Mouse (Mus musculus) ES-E14 (cell line): ENCODE data around the gene Ddx21. TPM values are rescaled to one million over a fixed set of nuclear protein-coding genes. Genes with fewer than 3 reads are reported as not detected.
A peak's percentile ranks its signal among the peaks of the same experiment; 100 is the strongest.

Experiments
- DNase-seq: peaks from one replicate; pipeline ENCODE4 v3.0.0-alpha.2; 2013; ENCODE audit warnings: low read depth, low spot score
- H3K27ac ChIP-seq: 2 replicates; pipeline ENCODE4 v1.5.1; 2012; ENCODE audit warnings: low read depth, mild to moderate bottlenecking, low read length, moderate library complexity, mixed read lengths; ENCODE audit not compliant: poor library complexity, insufficient read depth, severe bottlenecking
- H3K36me3 ChIP-seq: 2 replicates; pipeline ENCODE4 v1.6.1; 2012; ENCODE audit warnings: mild to moderate bottlenecking, low read length, moderate library complexity, mixed read lengths; ENCODE audit not compliant: control insufficient read depth, poor library complexity, insufficient read depth, severe bottlenecking
- H3K4me1 ChIP-seq, 2 experiments: fragments of 150-350 bp in 1 of 2; sonication (generic) in 1 of 2; 2 replicates each; pipeline ENCODE4 v1.6.1; 2012; ENCODE audit warnings: low read length in 2 of 2, mild to moderate bottlenecking in 1 of 2, mixed read lengths in 1 of 2; ENCODE audit not compliant: control insufficient read depth in 2 of 2, insufficient read depth in 2 of 2, poor library complexity in 1 of 2
- H3K4me3 ChIP-seq, 2 experiments: fragments of 150-350 bp in 1 of 2; sonication (generic) in 1 of 2; 2 replicates each; pipeline ENCODE4 v1.5.1; 2012; ENCODE audit warnings: low read length in 2 of 2, low read depth in 1 of 2, mild to moderate bottlenecking in 1 of 2, mixed read lengths in 1 of 2; ENCODE audit not compliant: insufficient read depth in 1 of 2, poor library complexity in 1 of 2, severe bottlenecking in 1 of 2
- H3K9ac ChIP-seq: 2 replicates; pipeline ENCODE4 v1.6.1; 2012; ENCODE audit warnings: low read depth, mild to moderate bottlenecking, low read length, mixed read lengths; ENCODE audit not compliant: poor library complexity, insufficient read depth, severe bottlenecking
- H3K9me3 ChIP-seq: fragments of 150-350 bp; sonication (generic); 2 replicates; pipeline ENCODE4 v1.6.1; 2012; ENCODE audit warnings: low read depth, mild to moderate bottlenecking, low read length; ENCODE audit not compliant: control insufficient read depth, insufficient read depth
- CHD2 ChIP-seq: IDR thresholded peaks from 2 replicates; pipeline ENCODE4 v1.6.1; 2014; ENCODE audit warnings: mild to moderate bottlenecking, low read depth, low read length, inconsistent platforms
- HCFC1 ChIP-seq: IDR thresholded peaks from 2 replicates; pipeline ENCODE4 v1.6.1; 2012; ENCODE audit warnings: low read length, inconsistent platforms, borderline replicate concordance; ENCODE audit not compliant: insufficient read depth
- MAFK ChIP-seq: IDR thresholded peaks from 2 replicates; pipeline ENCODE4 v1.6.1; 2014; ENCODE audit warnings: mild to moderate bottlenecking, low read depth, low read length, inconsistent platforms; ENCODE audit not compliant: insufficient read depth
- ZC3H11A ChIP-seq: IDR thresholded peaks from 2 replicates; pipeline ENCODE4 v1.6.1; 2012; ENCODE audit warnings: low read depth, mild to moderate bottlenecking, inconsistent platforms, low read length, borderline replicate concordance
- ZNF384 ChIP-seq: IDR thresholded peaks from 2 replicates; pipeline ENCODE4 v1.6.1; 2012; ENCODE audit warnings: low read depth, low read length, inconsistent platforms
- in situ Hi-C, 2 experiments: fragments of 600-800 bp; cut with MboI; formaldehyde crosslinking; loops; one replicate each; pipeline ENCODE4 v1.15.1; 2025; ENCODE audit warnings: low sequenced_read_pairs in 2 of 2, inconsistent platforms in 1 of 2; ENCODE audit not compliant: unreplicated experiment in 2 of 2
- total RNA-seq: library from RNA; depleted of rRNA; stranded (reverse); fragments of 300-350 nt; gene quantifications from 2 replicates; pipeline ENCODE4 v1.2.3, GENCODE M21; 2012

Gene Ddx21
- total RNA-seq, 1 experiment, result 185 TPM

DNA sequence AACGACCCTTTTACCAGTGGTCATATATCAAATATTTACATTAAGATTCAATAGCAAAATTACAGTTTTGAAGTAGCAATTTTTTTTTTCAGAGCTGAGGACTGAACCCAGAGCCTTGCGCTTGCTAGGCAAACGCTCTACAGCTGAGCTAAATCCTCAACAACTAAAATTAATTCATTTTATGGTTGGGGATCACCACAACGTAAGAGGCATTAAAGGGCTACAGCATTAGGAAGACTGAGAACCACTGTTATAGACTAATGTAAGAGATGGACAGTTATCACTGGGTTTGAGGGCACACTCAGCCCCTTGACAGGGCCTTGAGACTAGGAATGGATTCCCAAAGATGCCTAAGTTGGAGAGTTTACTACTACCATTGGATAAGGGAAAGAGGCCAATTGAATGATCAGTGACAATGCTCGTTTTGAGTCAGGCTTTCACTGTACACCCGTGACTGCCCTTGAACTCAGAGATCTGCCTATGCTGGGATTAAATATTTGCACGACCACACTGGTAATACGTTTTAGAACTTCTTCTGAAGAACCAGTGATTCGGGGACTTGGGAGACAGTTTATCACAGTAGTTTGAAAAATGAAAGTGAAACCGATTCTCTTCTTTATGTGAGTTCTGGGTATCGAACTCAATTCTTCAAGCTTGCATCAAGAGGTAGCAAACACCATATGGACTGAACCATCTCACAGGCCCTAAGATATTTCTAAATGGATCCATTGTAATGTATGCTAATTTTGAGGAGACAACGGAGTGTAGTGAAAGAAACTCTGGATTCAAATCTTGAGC is 1.4 kb upstream of the Ddx21 start:
- H3K27ac ChIP-seq, result no peak overlapping the region
- TF ChIP-seq CHD2 (no peak), HCFC1 (no peak), MAFK (no peak)
- H3K36me3 ChIP-seq, result peaks cover 8% of the 10 kb centered on the region
- DNase-seq, result no peak
- peaks cover 2% of the 10 kb centered on the region in 2 experiments; a peak in 2 of 4 replicates for H3K4me1 ChIP-seq
- H3K9me3 ChIP-seq, result no peaks in the 10 kb centered on the region; the same call in 1 of the 2 replicates
- peak overlapping the region; percentile 97; the same call in 1 of the 2 replicates for H3K9ac ChIP-seq
- H3K4me3 ChIP-seq, result peak overlapping the region in 1 of 2 experiments; percentile 71; a peak in 2 of 4 replicates
- in situ Hi-C loops, result no loop called here

GRCm38 (mm10) chr10:62601833-62602176 is 276 bp downstream of the Ddx21 start:
- Histone ChIP-seq H3K4me1 (peaks cover 2 to 3% of the 10 kb centered on the region in 2 experiments; a peak in 3 of 4 replicates), H3K9ac (peak overlapping the region; percentile 97), H3K4me3 (peak overlapping the region; percentile 71 to 93), H3K36me3 (peaks cover 21% of the 10 kb centered on the region), H3K27ac (peak overlapping the region; percentile 62), H3K9me3 (no peaks in the 10 kb centered on the region)
- DNase-seq, result no peak
- no peak for TF ChIP-seq HCFC1
- TF ChIP-seq ZC3H11A, result no peak
- TF ChIP-seq MAFK, result no peak
- no peak for TF ChIP-seq CHD2
- no peak for TF ChIP-seq ZNF384
- in situ Hi-C loops, result no loop called here

DNA sequence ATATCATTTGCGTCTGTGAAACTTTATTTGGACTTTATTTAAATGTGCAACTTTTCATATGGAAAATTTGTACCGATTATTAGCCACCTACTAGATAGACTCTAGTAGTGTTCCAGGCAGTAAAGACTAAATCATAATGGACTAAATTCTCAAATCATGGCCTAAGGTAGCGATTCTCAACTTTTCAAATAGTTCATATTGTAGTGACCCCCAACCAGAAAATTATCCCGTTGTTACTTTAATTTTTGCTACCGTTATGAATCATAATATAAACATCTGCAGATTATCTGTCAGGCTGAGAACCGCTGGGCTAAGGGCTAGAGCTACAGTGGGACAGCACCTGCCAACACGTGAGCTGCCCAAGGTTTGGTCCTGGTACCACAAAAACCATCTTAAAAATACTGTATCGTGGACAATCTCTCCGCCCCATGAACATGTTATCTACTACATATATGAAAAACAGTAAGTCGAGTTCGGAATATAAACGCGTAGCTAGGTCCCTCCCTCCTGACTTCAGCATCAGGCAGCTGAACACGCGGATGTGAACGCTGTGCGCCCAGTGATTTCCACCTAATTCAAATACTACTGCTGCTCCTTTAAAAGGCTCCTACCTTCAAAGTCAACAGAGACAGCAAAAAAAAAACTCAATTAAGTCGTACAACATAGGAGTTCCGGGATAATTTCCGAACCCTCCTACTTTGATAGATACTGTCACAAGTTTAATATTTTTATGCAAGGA is 859 bp downstream of the Ddx21 start:
- Histone ChIP-seq H3K4me1 (peaks cover 2 to 4% of the 10 kb centered on the region in 2 experiments; a peak in 3 of 4 replicates), H3K9ac (peak overlapping the region; percentile 97), H3K9me3 (no peaks in the 10 kb centered on the region), H3K4me3 (peak overlapping the region; percentile 71 to 93), H3K27ac (no peak overlapping the region), H3K36me3 (peaks cover 24% of the 10 kb centered on the region)
- TF ChIP-seq HCFC1, result no peak
- no peak for TF ChIP-seq MAFK
- TF ChIP-seq ZC3H11A, result no peak
- TF ChIP-seq ZNF384, result no peak
- TF ChIP-seq CHD2, result no peak
- in situ Hi-C loops, result no loop called here
- DNase-seq, result no peak

- Histone ChIP-seq H3K4me3 (peak overlapping the region in 1 of 2 experiments; percentile 93; a peak in 1 of 4 replicates), H3K9ac (peak overlapping the region; percentile 12; the same call in 1 of the 2 replicates), H3K9me3 (no peaks in the 10 kb centered on the region), H3K36me3 (peaks cover 28% of the 10 kb centered on the region), H3K27ac (no peak overlapping the region), H3K4me1 (peaks cover 2 to 4% of the 10 kb centered on the region in 2 experiments; a peak in 3 of 4 replicates)
- no peak for DNase-seq
- TF ChIP-seq ZNF384 (no peak), MAFK (no peak)
- in situ Hi-C loops, result no loop called here
Measured at GRCm38 (mm10) chr10:62600056-62600455, 2.0 kb downstream of the Ddx21 start.
